Mouse (Mus musculus): ENCODE results near the gene Ak9. TPM values are rescaled to one million over a fixed set of nuclear protein-coding genes. Genes with fewer than 3 reads are reported as not detected.
A peak's percentile ranks its signal among the peaks of the same experiment; 100 is the strongest.

Gene Ak9
- polyA plus RNA-seq, 1 experiment = 11.8 TPM

DNA sequence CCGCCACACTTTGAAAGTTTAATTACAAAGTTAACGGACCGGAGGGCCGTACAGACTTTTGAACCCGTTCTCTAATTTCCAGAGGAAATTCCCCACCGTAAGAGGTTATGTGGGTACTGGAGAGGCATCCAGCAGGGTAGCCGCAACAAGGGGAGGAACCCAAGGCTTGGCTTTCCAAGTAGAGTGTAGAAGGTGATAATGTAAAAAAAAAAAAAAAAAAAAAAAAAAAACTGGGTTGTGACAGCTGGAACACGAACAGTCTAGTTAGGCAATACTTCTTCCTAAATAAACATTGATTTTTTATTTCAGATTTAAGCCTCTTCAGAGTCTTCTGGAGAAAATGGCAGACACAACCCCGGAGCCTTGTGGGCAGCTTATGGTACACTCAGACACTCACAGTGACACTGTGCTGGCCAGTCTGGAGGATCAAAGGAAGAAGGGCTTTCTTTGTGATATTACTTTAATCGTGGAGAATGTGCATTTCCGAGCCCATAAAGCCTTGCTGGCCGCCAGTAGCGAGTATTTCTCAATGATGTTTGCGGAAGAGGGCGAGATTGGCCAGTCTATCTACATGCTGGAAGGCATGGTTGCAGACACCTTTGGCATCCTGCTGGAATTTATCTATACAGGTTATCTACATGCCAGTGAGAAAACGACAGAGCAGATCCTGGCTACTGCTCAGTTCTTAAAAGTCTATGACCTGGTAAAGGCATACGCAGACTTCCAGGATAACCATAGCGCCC lies 147.2 kb downstream of the Ak9 start:
- Histone ChIP-seq H3K27ac (ENCODE audit: control insufficient read depth, insufficient read depth, low read depth, low read length) (peak overlapping the region; percentile 80), H3K27me3 (ENCODE audit: control insufficient read depth, insufficient read depth, low read length) (no peaks in the 10 kb centered on the region), H3K36me3 (ENCODE audit: control insufficient read depth, insufficient read depth, low read length) (no peaks in the 10 kb centered on the region), H3K4me1 (ENCODE audit: control insufficient read depth, insufficient read depth, low read length) (no peaks in the 10 kb centered on the region), H3K4me3 (ENCODE audit: control insufficient read depth, low read depth, low read length) (peak overlapping the region; percentile 94)
- TF ChIP-seq CTCF (IDR thresholded peaks at IDR 0.05; ENCODE audit: control insufficient read depth, insufficient read depth, insufficient replicate concordance, low read depth, low read length) (no peak), POLR2A (IDR thresholded peaks at IDR 0.05; ENCODE audit: control insufficient read depth, low read depth, low read length) (no peak)

GRCm38 (mm10) chr10:41451656-41452055 lies 147.9 kb downstream of the Ak9 start:
- TF ChIP-seq CTCF (IDR thresholded peaks at IDR 0.05; ENCODE audit: control insufficient read depth, insufficient read depth, insufficient replicate concordance, low read depth, low read length) = no peak
- no peak for TF ChIP-seq POLR2A (IDR thresholded peaks at IDR 0.05; ENCODE audit: control insufficient read depth, low read depth, low read length)
- Histone ChIP-seq H3K4me1 (ENCODE audit: control insufficient read depth, insufficient read depth, low read length) (no peaks in the 10 kb centered on the region), H3K36me3 (ENCODE audit: control insufficient read depth, insufficient read depth, low read length) (peaks cover 2% of the 10 kb centered on the region), H3K27me3 (ENCODE audit: control insufficient read depth, insufficient read depth, low read length) (no peaks in the 10 kb centered on the region), H3K4me3 (ENCODE audit: control insufficient read depth, low read depth, low read length) (no peak overlapping the region), H3K27ac (ENCODE audit: control insufficient read depth, insufficient read depth, low read depth, low read length) (no peak overlapping the region)

DNA sequence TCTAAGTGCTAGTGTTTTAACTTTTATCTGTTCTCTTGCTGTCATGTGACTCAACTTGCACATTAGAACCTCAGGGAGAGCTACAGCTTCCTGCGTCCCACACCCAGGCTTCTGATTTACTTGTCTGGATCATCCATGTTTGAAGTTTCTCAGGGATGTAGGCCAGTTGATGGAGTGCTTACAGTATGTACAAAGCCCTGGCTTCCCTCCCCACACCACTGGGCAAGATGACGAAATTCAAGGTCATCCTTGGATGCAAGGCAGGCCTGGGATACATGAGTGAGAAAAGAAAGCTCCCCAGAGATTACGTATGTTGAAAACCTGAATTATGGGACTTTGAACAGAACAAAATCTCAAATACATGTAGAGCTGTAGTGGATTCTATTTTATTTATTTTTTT lies 149.0 kb downstream of the Ak9 start:
- H3K4me1 ChIP-seq (ENCODE audit: control insufficient read depth, insufficient read depth, low read length) = no peaks in the 10 kb centered on the region
- H3K36me3 ChIP-seq (ENCODE audit: control insufficient read depth, insufficient read depth, low read length) = peaks cover 2% of the 10 kb centered on the region
- no peak overlapping the region for H3K27ac ChIP-seq (ENCODE audit: control insufficient read depth, insufficient read depth, low read depth, low read length)
- no peak overlapping the region for H3K4me3 ChIP-seq (ENCODE audit: control insufficient read depth, low read depth, low read length)
- no peaks in the 10 kb centered on the region for H3K27me3 ChIP-seq (ENCODE audit: control insufficient read depth, insufficient read depth, low read length)
- TF ChIP-seq CTCF (IDR thresholded peaks at IDR 0.05; ENCODE audit: control insufficient read depth, insufficient read depth, insufficient replicate concordance, low read depth, low read length) (no peak), POLR2A (IDR thresholded peaks at IDR 0.05; ENCODE audit: control insufficient read depth, low read depth, low read length) (no peak)

DNA sequence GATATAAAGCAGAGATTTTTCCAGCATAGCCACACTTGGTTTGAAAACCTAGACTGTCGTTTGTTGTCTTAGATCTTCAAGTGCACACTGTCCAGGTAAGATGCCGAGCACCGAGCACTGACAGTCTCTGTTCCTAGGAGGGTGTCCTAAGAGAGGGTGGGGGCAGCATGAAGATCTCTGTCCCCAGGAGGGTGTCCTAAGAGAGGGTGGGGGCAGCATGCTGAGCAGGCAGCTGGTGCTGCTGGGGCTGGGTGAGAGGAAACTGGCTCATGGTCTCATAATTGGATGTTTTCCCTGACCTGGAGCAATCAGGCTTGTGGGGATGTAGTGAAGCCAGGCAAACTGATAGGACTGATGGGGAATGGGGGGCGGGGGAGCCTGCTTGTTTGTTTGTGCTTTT lies 156.2 kb downstream of the Ak9 start:
- H3K4me3 ChIP-seq (ENCODE audit: control insufficient read depth, low read depth, low read length) = no peak overlapping the region
- H3K27me3 ChIP-seq (ENCODE audit: control insufficient read depth, insufficient read depth, low read length) = no peaks in the 10 kb centered on the region

GRCm38 (mm10) chr10:41460501-41460900 lies 156.7 kb downstream of the Ak9 start:
- TF ChIP-seq POLR2A (IDR thresholded peaks at IDR 0.05; ENCODE audit: control insufficient read depth, low read depth, low read length) (no peak), CTCF (IDR thresholded peaks at IDR 0.05; ENCODE audit: control insufficient read depth, insufficient read depth, insufficient replicate concordance, low read depth, low read length) (no peak)
- H3K4me3 ChIP-seq (ENCODE audit: control insufficient read depth, low read depth, low read length) = no peak overlapping the region
- H3K36me3 ChIP-seq (ENCODE audit: control insufficient read depth, insufficient read depth, low read length) = peaks cover 2% of the 10 kb centered on the region
- no peaks in the 10 kb centered on the region for H3K4me1 ChIP-seq (ENCODE audit: control insufficient read depth, insufficient read depth, low read length)
- no peaks in the 10 kb centered on the region for H3K27me3 ChIP-seq (ENCODE audit: control insufficient read depth, insufficient read depth, low read length)
- no peak overlapping the region for H3K27ac ChIP-seq (ENCODE audit: control insufficient read depth, insufficient read depth, low read depth, low read length)

More for the DNA sequence above, 156.2 kb downstream of the Ak9 start:
- H3K4me1 ChIP-seq (ENCODE audit: control insufficient read depth, insufficient read depth, low read length) = no peaks in the 10 kb centered on the region
- H3K36me3 ChIP-seq (ENCODE audit: control insufficient read depth, insufficient read depth, low read length) = peaks cover 2% of the 10 kb centered on the region
- H3K27ac ChIP-seq (ENCODE audit: control insufficient read depth, insufficient read depth, low read depth, low read length) = no peak overlapping the region
- TF ChIP-seq CTCF (IDR thresholded peaks at IDR 0.05; ENCODE audit: control insufficient read depth, insufficient read depth, insufficient replicate concordance, low read depth, low read length) (no peak), POLR2A (IDR thresholded peaks at IDR 0.05; ENCODE audit: control insufficient read depth, low read depth, low read length) (no peak)

GRCm38 (mm10) chr10:41461057-41461722 lies 157.4 kb downstream of the Ak9 start:
- Histone ChIP-seq H3K27me3 (ENCODE audit: control insufficient read depth, insufficient read depth, low read length) (no peaks in the 10 kb centered on the region), H3K36me3 (ENCODE audit: control insufficient read depth, insufficient read depth, low read length) (peaks cover 2% of the 10 kb centered on the region), H3K4me1 (ENCODE audit: control insufficient read depth, insufficient read depth, low read length) (no peaks in the 10 kb centered on the region), H3K4me3 (ENCODE audit: control insufficient read depth, low read depth, low read length) (no peak overlapping the region), H3K27ac (ENCODE audit: control insufficient read depth, insufficient read depth, low read depth, low read length) (no peak overlapping the region)
- no peak for TF ChIP-seq POLR2A (IDR thresholded peaks at IDR 0.05; ENCODE audit: control insufficient read depth, low read depth, low read length)
- no peak for TF ChIP-seq CTCF (IDR thresholded peaks at IDR 0.05; ENCODE audit: control insufficient read depth, insufficient read depth, insufficient replicate concordance, low read depth, low read length)

- H3K27ac ChIP-seq (ENCODE audit: control insufficient read depth, insufficient read depth, low read depth, low read length) = no peak overlapping the region
- no peaks in the 10 kb centered on the region; the same call in 1 of the 2 replicates for H3K36me3 ChIP-seq (ENCODE audit: control insufficient read depth, insufficient read depth, low read length)
- no peak overlapping the region for H3K4me3 ChIP-seq (ENCODE audit: control insufficient read depth, low read depth, low read length)
- no peak for TF ChIP-seq CTCF (IDR thresholded peaks at IDR 0.05; ENCODE audit: control insufficient read depth, insufficient read depth, insufficient replicate concordance, low read depth, low read length)
- H3K4me1 ChIP-seq (ENCODE audit: control insufficient read depth, insufficient read depth, low read length) = no peaks in the 10 kb centered on the region
- no peaks in the 10 kb centered on the region for H3K27me3 ChIP-seq (ENCODE audit: control insufficient read depth, insufficient read depth, low read length)
These were observed 160.7 kb downstream of the Ak9 start for GRCm38 (mm10) chr10:41464401-41464955.
